Mouse (Mus musculus): ENCODE measurements at regions not wholly inside any gene's neighbourhood (a gene's known extent, or its start where the extent isn't known, plus 50 kb on each side); places are given as distances from the start of the nearest gene placed in this dataset.

DNA sequence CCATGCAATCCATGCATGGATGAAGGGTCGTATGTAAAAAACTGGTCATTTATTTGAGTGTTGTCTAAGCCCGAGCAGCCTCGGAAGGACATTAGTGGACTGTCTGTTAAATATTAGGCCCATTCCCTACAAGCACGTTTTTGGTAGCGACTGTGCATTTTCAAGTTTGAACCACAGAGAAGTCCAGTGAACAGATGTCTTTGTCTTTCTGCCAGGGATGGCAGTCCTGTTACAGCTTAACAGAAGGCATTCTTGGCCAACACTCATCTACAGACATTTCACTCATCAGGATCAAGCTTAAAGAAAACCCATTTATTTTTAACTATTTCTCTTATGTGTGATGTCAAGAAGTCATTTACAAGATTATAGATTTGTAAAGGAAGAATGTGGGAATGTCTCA, 1129.2 kb upstream of the Lrrtm3 start:
- TF ChIP-seq CTCF (IDR thresholded peaks at IDR 0.05; ENCODE audit: low read depth, low read length) (no peak), POLR2A (IDR thresholded peaks at IDR 0.05; ENCODE audit: borderline replicate concordance, low read depth, low read length) (no peak)

Measured in bone marrow macrophage, adult 2 months (primary cell).